Mouse (Mus musculus) heart, adult 2 months (tissue): ENCODE measurements at regions not wholly inside any gene's neighbourhood (a gene's known extent, or its start where the extent isn't known, plus 50 kb on each side); places are given as distances from the start of the nearest gene placed in this dataset.

Experiments used
- DNase-seq, 2 experiments: peaks; one replicate each; pipeline ENCODE4 v3.0.0; 2021
- H3K27ac ChIP-seq: fragments of 200-600 bp; 2 replicates; pipeline ENCODE4 v1.8.1; 2022
- H3K27me3 ChIP-seq: fragments of 200-500 bp; 2 replicates; pipeline ENCODE4 v1.6.1; 2012; ENCODE audit warnings: mild to moderate bottlenecking, low read length, inconsistent platforms, mixed read lengths; ENCODE audit not compliant: control insufficient read depth, insufficient read depth
- H3K36me3 ChIP-seq: fragments of 200-500 bp; 2 replicates; pipeline ENCODE4 v1.6.1; 2012; ENCODE audit warnings: low read length, inconsistent platforms; ENCODE audit not compliant: control insufficient read depth, insufficient read depth
- H3K4me1 ChIP-seq: fragments of 200-500 bp; 2 replicates; pipeline ENCODE4 v1.6.1; 2011; ENCODE audit warnings: low read length; ENCODE audit not compliant: control insufficient read depth, insufficient read depth
- H3K4me3 ChIP-seq: fragments of 200-600 bp; 2 replicates; pipeline ENCODE4 v1.8.1; 2022
- H3K79me2 ChIP-seq: fragments of 200-500 bp; replicated peaks from 2 replicates; pipeline ENCODE4 v1.6.1; 2012; ENCODE audit warnings: mild to moderate bottlenecking, inconsistent platforms, low read length, moderate library complexity, mixed read lengths; ENCODE audit not compliant: control insufficient read depth, insufficient read depth
- H3K9ac ChIP-seq: fragments of 200-500 bp; 2 replicates; pipeline ENCODE4 v1.6.1; 2012; ENCODE audit warnings: low read depth, mild to moderate bottlenecking, control low read depth, inconsistent platforms, low read length, mixed read lengths
- CTCF ChIP-seq: fragments of 200-600 bp; IDR thresholded peaks from 2 replicates; pipeline ENCODE4 v1.8.1; 2022; ENCODE audit warnings: antibody characterized with exemption, mild to moderate bottlenecking, moderate library complexity
- EP300 ChIP-seq: fragments of 200-500 bp; IDR thresholded peaks from 2 replicates; pipeline ENCODE4 v1.6.1; 2011; ENCODE audit warnings: low read depth, low read length, control low read depth; ENCODE audit not compliant: insufficient read depth
- POLR2A ChIP-seq: fragments of 200-500 bp; IDR thresholded peaks from 2 replicates; pipeline ENCODE4 v1.6.1; 2011; ENCODE audit warnings: mild to moderate bottlenecking, low read depth, low read length, control low read depth; ENCODE audit not compliant: insufficient read depth
- WGBS: fragments of 180-500 bp; shearing (Covaris S2); methylation state at CpG from one replicate; pipeline ENCODE4 v1.1.7; 2018; 5-methylcytosine and 5-hydroxymethylcytosine counted together
- intact Hi-C: fragments of 180-260 bp; cut with DNase I; formaldehyde crosslinking; loops from one replicate; pipeline ENCODE4 v1.15.1; 2025

- intact Hi-C loops = no loop called here
- no peak for TF ChIP-seq EP300
- no peak for TF ChIP-seq POLR2A
- Histone ChIP-seq H3K4me1 (no peaks in the 10 kb centered on the region), H3K4me3 (no peak overlapping the region), H3K36me3 (no peaks in the 10 kb centered on the region), H3K9ac (no peak overlapping the region), H3K79me2 (no peaks in the 10 kb centered on the region), H3K27me3 (no peaks in the 10 kb centered on the region), H3K27ac (no peak overlapping the region)
- no peak for DNase-seq
- 94% methylated on average over 2 of the region's 2 CpGs for WGBS
These were observed 178.7 kb downstream of the Sec61b start for GRCm38 (mm10) chr4:47653143-47653542.

- no peak for TF ChIP-seq CTCF
- Histone ChIP-seq H3K9ac (no peak overlapping the region), H3K27me3 (no peaks in the 10 kb centered on the region), H3K79me2 (no peaks in the 10 kb centered on the region), H3K27ac (no peak overlapping the region), H3K4me3 (no peak overlapping the region), H3K4me1 (no peaks in the 10 kb centered on the region), H3K36me3 (no peaks in the 10 kb centered on the region)
- intact Hi-C loops = loop anchor here (5.0 kb wide), 1 partner anchor 77 kb away; no protein-coding TSS in a partner anchor
- no peak for DNase-seq
- 68% methylated on average over 5 of the region's 5 CpGs for WGBS
These were observed 195.1 kb downstream of the Sec61b start for GRCm38 (mm10) chr4:47669519-47669918.

- Histone ChIP-seq H3K27ac (peak overlapping the region; percentile 43), H3K4me1 (no peaks in the 10 kb centered on the region), H3K4me3 (no peak overlapping the region), H3K9ac (no peak overlapping the region), H3K79me2 (no peaks in the 10 kb centered on the region), H3K36me3 (no peaks in the 10 kb centered on the region), H3K27me3 (no peaks in the 10 kb centered on the region)
- TF ChIP-seq POLR2A (no peak), EP300 (peak; percentile 99)
- intact Hi-C loops = loop anchor here (5.0 kb wide), 1 partner anchor 68 kb away; no protein-coding TSS in a partner anchor
- 30% methylated on average over 3 of the region's 3 CpGs for WGBS
- DNase-seq = peak; percentile 53 to 73
These were observed 196.0 kb downstream of the Sec61b start for GRCm38 (mm10) chr4:47670476-47670875.

GRCm38 (mm10) chr4:47671362-47671761 is 196.9 kb downstream of the Sec61b start:
- TF ChIP-seq CTCF = no peak
- no peak for TF ChIP-seq POLR2A
- no peak for TF ChIP-seq EP300
- no peak overlapping the region for H3K4me3 ChIP-seq
- H3K27ac ChIP-seq = no peak overlapping the region
- no peaks in the 10 kb centered on the region for H3K27me3 ChIP-seq
- WGBS = 71% methylated on average over 5 of the region's 5 CpGs
- DNase-seq = peak in 1 of 2 experiments; percentile 7
- intact Hi-C loops = loop anchor here (5.0 kb wide), 1 partner anchor 69 kb away; no protein-coding TSS in a partner anchor
- no peaks in the 10 kb centered on the region for H3K79me2 ChIP-seq
- H3K36me3 ChIP-seq = no peaks in the 10 kb centered on the region
- H3K9ac ChIP-seq = no peak overlapping the region
- H3K4me1 ChIP-seq = no peaks in the 10 kb centered on the region

GRCm38 (mm10) chr4:47681141-47681540 is 206.7 kb downstream of the Sec61b start:
- Histone ChIP-seq H3K4me1 (no peaks in the 10 kb centered on the region), H3K36me3 (no peaks in the 10 kb centered on the region), H3K4me3 (no peak overlapping the region), H3K27me3 (no peaks in the 10 kb centered on the region), H3K79me2 (no peaks in the 10 kb centered on the region), H3K27ac (no peak overlapping the region), H3K9ac (no peak overlapping the region)
- intact Hi-C loops = no loop called here
- no peak for TF ChIP-seq POLR2A
- TF ChIP-seq CTCF = no peak
- no peak for TF ChIP-seq EP300
- DNase-seq = no peak
- 81% methylated on average over 4 of the region's 4 CpGs for WGBS

GRCm38 (mm10) chr4:47691207-47691606 is 216.7 kb downstream of the Sec61b start:
- no peaks in the 10 kb centered on the region for H3K27me3 ChIP-seq
- no peak overlapping the region for H3K9ac ChIP-seq
- H3K4me1 ChIP-seq = no peaks in the 10 kb centered on the region
- H3K36me3 ChIP-seq = no peaks in the 10 kb centered on the region
- H3K4me3 ChIP-seq = no peak overlapping the region
- H3K79me2 ChIP-seq = no peaks in the 10 kb centered on the region
- intact Hi-C loops = no loop called here
- no peak for DNase-seq
- TF ChIP-seq POLR2A = no peak
- no peak for TF ChIP-seq EP300
- TF ChIP-seq CTCF = no peak
- WGBS = 43% methylated on average over 2 of the region's 2 CpGs
- H3K27ac ChIP-seq = no peak overlapping the region
